Mouse (Mus musculus) midbrain, postnatal 0 days (tissue): Measurements from ENCODE around the gene Runx1. TPM values are rescaled to one million over a fixed set of nuclear protein-coding genes. Genes with fewer than 3 reads are reported as not detected.

Source experiments
- ATAC-seq: fragments of 200-750 bp; cut with Nextera tagmentation; 2 replicates; pipeline ENCODE4 v1.8.0; 2017; ENCODE audit warnings: moderate number of reproducible peaks, mild to moderate bottlenecking, moderate TSS enrichment, moderate library complexity; ENCODE audit not compliant: low FRiP score
- DNase-seq: peaks from one replicate; pipeline ENCODE4 v3.0.0-alpha.2; 2015; ENCODE audit warnings: low spot score
- H3K27ac ChIP-seq: fragments of 300-500 bp; sonication (generic); 2 replicates; pipeline ENCODE4 v1.5.1; 2014; ENCODE audit warnings: low read depth, mild to moderate bottlenecking, low read length, mixed read lengths
- H3K27me3 ChIP-seq: fragments of 300-500 bp; sonication (generic); 2 replicates; pipeline ENCODE4 v1.6.1; 2014; ENCODE audit warnings: low read length, control low read depth, mixed read lengths; ENCODE audit not compliant: insufficient read depth
- H3K36me3 ChIP-seq: fragments of 300-500 bp; sonication (generic); 2 replicates; pipeline ENCODE4 v1.6.1; 2014; ENCODE audit warnings: low read length, control low read depth, mixed read lengths; ENCODE audit not compliant: insufficient read depth
- H3K4me1 ChIP-seq: fragments of 300-500 bp; sonication (generic); 2 replicates; pipeline ENCODE4 v1.6.1; 2014; ENCODE audit warnings: mild to moderate bottlenecking, control low read depth, antibody characterized with exemption, low read length, mixed read lengths; ENCODE audit not compliant: insufficient read depth
- H3K4me2 ChIP-seq: fragments of 300-500 bp; sonication (generic); 2 replicates; pipeline ENCODE4 v1.6.1; 2014; ENCODE audit warnings: low read depth, mild to moderate bottlenecking, low read length, mixed read lengths; ENCODE audit not compliant: poor library complexity, severe bottlenecking
- H3K4me3 ChIP-seq: fragments of 300-500 bp; sonication (generic); 2 replicates; pipeline ENCODE4 v1.5.1; 2014; ENCODE audit warnings: low read depth, mild to moderate bottlenecking, low read length, moderate library complexity
- H3K9ac ChIP-seq: fragments of 300-500 bp; sonication (generic); replicated peaks from 2 replicates; pipeline ENCODE4 v1.6.1; 2014; ENCODE audit warnings: mild to moderate bottlenecking, low read length, moderate library complexity, mixed read lengths; ENCODE audit not compliant: poor library complexity, severe bottlenecking
- H3K9me3 ChIP-seq: fragments of 300-500 bp; sonication (generic); 2 replicates; pipeline ENCODE4 v1.6.1; 2016; ENCODE audit warnings: low read length, control low read depth
- CTCF ChIP-seq: IDR thresholded peaks from 2 replicates; pipeline ENCODE4 v1.5.1; 2016; ENCODE audit warnings: antibody characterized with exemption, mild to moderate bottlenecking
- WGBS: fragments of 180-500 bp; shearing (Covaris S2); extraction: QIAGEN DNeasy Blood & Tissue Kit; methylation state at CpG from one replicate; pipeline ENCODE4 v1.1.7; 2014; 5-methylcytosine and 5-hydroxymethylcytosine counted together
- polyA plus RNA-seq: library from polyadenylated mRNA; unstranded; fragments of >200 nt; fragmentation: Nextera tagmentation; extraction: Ambion mirVana; gene quantifications from 2 replicates; pipeline ENCODE4 v1.2.1, GENCODE M21; 2015
- total RNA-seq: library from RNA; depleted of rRNA; stranded (reverse); fragments of >200 nt; gene quantifications from 2 replicates; pipeline ENCODE4 v1.2.3, GENCODE M21; 2014

Runx1 gene
- total and polyA plus RNA-seq, 2 experiments from 2014 or later, result 0.64 to 2.0 TPM

DNA sequence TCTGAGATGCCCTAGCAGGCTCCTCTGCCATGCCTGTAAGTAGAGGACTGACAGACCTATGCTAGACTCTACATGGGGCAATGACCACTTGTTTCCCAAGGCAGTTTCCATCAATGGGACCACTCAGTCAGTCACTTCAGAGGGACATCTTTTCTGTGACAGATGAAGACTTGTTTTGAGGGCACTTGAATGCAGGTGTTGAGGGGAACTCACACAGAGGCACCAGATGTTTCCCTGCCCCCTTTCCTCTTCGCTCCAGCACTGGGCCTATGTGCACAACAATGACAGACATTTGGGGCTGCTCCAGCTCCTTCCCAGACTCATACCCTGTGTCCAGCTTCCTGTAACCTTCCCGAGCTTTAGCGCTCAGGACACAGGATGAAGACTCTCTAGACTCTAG is 65.9 kb downstream of the Runx1 start:
- DNase-seq, result no peak
- 95% methylated on average over 3 of the region's 3 CpGs for WGBS
- ATAC-seq, result no peak
- Histone ChIP-seq H3K9me3 (no peaks in the 10 kb centered on the region), H3K4me2 (no peak overlapping the region), H3K4me3 (no peak overlapping the region), H3K27me3 (no peaks in the 10 kb centered on the region), H3K9ac (no peak overlapping the region), H3K27ac (no peak overlapping the region), H3K4me1 (no peaks in the 10 kb centered on the region), H3K36me3 (no peaks in the 10 kb centered on the region)
- no peak for TF ChIP-seq CTCF

DNA sequence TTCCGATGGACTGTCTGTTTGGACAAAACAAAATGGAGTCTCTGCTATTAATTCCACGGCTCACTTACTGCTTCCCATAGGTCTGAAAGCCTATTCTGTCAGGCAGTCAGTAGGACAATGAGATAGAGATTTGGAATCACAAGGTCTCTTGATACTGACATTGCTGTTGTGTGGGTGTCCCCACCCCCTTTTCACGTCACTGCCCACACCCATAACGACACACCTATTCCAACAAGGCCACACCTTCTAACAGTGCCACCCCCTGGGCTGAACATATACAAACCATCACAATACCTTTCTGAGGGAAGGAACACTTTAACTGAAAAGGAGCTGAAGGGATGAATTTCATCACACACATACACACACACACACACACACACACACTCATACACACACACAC is 68.4 kb downstream of the Runx1 start:
- no peak for ATAC-seq
- no peak overlapping the region for H3K27ac ChIP-seq
- no peak overlapping the region for H3K4me3 ChIP-seq
- H3K4me1 ChIP-seq, result no peaks in the 10 kb centered on the region
- H3K9me3 ChIP-seq, result no peaks in the 10 kb centered on the region
- 78% methylated on average over 4 of the region's 4 CpGs for whole genome bisulfite sequencing
- H3K36me3 ChIP-seq, result no peaks in the 10 kb centered on the region
- TF ChIP-seq CTCF, result no peak
- no peak overlapping the region for H3K4me2 ChIP-seq
- no peaks in the 10 kb centered on the region for H3K27me3 ChIP-seq
- no peak for DNase-seq
- no peak overlapping the region for H3K9ac ChIP-seq

DNA sequence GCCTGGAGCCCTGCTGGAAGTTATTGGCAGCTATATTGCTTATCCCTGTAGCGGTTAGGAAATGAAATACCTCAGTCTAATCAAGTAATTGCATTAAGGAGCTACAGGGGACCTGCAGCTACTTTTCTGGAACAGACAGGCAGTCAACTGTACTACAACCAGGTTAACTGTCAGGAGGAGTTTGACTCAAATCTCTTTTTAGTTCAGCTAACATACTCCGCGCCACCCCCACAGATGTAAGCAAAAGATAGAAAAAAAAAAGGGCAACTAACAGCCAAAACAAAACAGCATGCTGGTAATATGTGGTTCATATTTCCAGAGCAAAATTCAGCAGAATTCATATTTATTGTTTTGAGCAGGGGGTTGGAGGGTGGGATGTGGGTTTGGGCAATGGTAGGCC is 72.0 kb downstream of the Runx1 start:
- no peak for DNase-seq
- no peak for TF ChIP-seq CTCF
- H3K27me3 ChIP-seq, result no peaks in the 10 kb centered on the region
- ATAC-seq, result no peak
- no peak overlapping the region for H3K4me3 ChIP-seq
- H3K4me1 ChIP-seq, result no peaks in the 10 kb centered on the region
- H3K27ac ChIP-seq, result no peak overlapping the region
- 92% methylated on average over 3 of the region's 3 CpGs for WGBS
- H3K9ac ChIP-seq, result no peak overlapping the region
- no peaks in the 10 kb centered on the region for H3K9me3 ChIP-seq
- no peaks in the 10 kb centered on the region for H3K36me3 ChIP-seq
- no peak overlapping the region for H3K4me2 ChIP-seq

DNA sequence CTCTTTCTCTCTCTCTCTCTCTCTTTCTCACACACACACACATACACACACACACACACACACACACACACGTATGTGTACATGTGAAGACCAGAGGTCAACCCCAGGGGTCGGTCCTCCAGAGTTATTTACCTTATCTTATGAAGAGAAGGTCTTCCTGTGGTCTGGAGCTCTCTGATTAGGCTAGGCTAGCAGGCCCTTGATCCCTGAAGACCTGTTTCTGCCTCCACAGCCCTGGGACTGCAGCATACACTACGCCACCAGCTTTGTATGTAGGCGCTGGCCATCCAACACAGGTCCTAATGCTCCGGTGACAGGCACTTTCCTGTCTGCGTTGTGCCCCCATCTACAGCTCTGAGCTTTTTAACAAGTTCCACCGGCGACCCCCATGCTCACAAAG is 72.8 kb downstream of the Runx1 start:
- H3K4me3 ChIP-seq, result no peak overlapping the region

DNA sequence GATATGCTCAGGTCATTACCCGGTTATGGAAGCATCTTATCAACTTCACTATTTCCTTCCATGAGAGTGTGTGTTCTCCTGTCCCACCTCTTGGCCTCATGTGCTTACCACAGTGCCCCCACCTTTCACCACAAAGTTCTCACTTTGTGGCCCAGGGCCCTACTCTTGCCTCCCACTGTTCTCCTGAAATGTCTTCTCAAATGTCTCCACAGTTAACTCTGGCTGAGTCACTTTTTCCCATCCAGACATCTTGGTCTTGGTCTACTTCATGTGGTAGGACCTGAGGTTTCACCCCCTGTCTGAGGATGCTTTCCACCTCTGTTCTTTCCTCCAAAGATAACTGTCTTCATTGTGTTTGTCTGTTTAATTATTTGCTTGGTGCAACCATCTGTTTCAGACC is 77.7 kb downstream of the Runx1 start:
- Histone ChIP-seq H3K27me3 (no peaks in the 10 kb centered on the region), H3K4me2 (no peak overlapping the region), H3K9ac (no peak overlapping the region), H3K4me3 (no peak overlapping the region), H3K9me3 (no peaks in the 10 kb centered on the region), H3K27ac (no peak overlapping the region), H3K36me3 (no peaks in the 10 kb centered on the region), H3K4me1 (no peaks in the 10 kb centered on the region)
- no peak for ATAC-seq
- no peak for TF ChIP-seq CTCF
- no peak for DNase-seq
- 88% methylated on average over 1 of the region's 1 CpGs for WGBS

More for the DNA sequence above, 72.8 kb downstream of the Runx1 start:
- 89% methylated on average over 8 of the region's 8 CpGs for WGBS
- no peaks in the 10 kb centered on the region for H3K36me3 ChIP-seq
- H3K4me2 ChIP-seq, result no peak overlapping the region
- no peaks in the 10 kb centered on the region for H3K9me3 ChIP-seq
- TF ChIP-seq CTCF, result no peak
- ATAC-seq (no peak), DNase-seq (no peak)
- H3K9ac ChIP-seq, result no peak overlapping the region
- H3K27ac ChIP-seq, result no peak overlapping the region
- no peaks in the 10 kb centered on the region for H3K4me1 ChIP-seq
- no peaks in the 10 kb centered on the region for H3K27me3 ChIP-seq

DNA sequence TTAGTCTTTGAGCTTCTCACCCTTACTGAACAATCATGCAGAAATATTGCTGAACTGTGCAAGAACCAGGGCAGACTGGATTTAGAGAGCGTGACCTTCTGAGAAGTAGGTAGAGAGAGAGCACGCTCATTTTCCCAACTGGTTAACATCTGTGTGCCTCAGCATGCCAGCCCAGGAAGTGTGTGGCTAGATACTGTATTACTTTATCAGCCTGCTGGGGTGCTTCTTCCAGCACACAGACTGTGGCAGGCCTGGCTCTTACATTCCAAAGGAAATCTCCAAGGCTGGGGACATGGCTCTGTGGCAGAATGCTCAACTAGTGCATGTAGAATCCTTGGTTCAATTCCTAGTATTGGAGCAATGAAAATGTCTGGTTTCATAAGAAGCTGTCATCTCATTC is 78.9 kb downstream of the Runx1 start:
- Histone ChIP-seq H3K36me3 (no peaks in the 10 kb centered on the region), H3K9ac (no peak overlapping the region), H3K4me2 (no peak overlapping the region), H3K4me1 (no peaks in the 10 kb centered on the region), H3K27ac (no peak overlapping the region), H3K4me3 (no peak overlapping the region), H3K9me3 (no peaks in the 10 kb centered on the region), H3K27me3 (no peaks in the 10 kb centered on the region)
- DNase-seq (no peak), ATAC-seq (no peak)
- 89% methylated on average over 2 of the region's 2 CpGs for WGBS
- TF ChIP-seq CTCF, result no peak
